Mouse (Mus musculus) kidney, adult 2 months (tissue): ENCODE data around the gene Dgkg.

ENCODE experiments used
- CTCF ChIP-seq: fragments of 200-500 bp; conservative IDR thresholded peaks from 2 replicates; pipeline ENCODE4 v1.5.1; 2011; ENCODE audit warnings: low read depth, mild to moderate bottlenecking, control low read depth, low read length, moderate library complexity, mixed read lengths; ENCODE audit not compliant: insufficient read depth, insufficient read length
- POLR2A ChIP-seq: fragments of 200-500 bp; IDR thresholded peaks from one replicate; pipeline ENCODE4 v1.6.1; 2011; ENCODE audit warnings: low read depth, low read length, control low read depth

- TF ChIP-seq CTCF (no peak), POLR2A (no peak)
Observed at GRCm38 (mm10) chr16:22527499-22527939, 129.5 kb downstream of the Dgkg start.
